Mouse (Mus musculus) bone marrow macrophage, adult 2 months (primary cell): ENCODE results near the gene Smyd1.

ENCODE experiments used
- CTCF ChIP-seq: IDR thresholded peaks from 2 replicates; pipeline ENCODE4 v1.5.1; 2012; ENCODE audit warnings: low read depth, mild to moderate bottlenecking, low read length, moderate library complexity
- POLR2A ChIP-seq: IDR thresholded peaks from 2 replicates; pipeline ENCODE4 v1.6.1; 2012; ENCODE audit warnings: mild to moderate bottlenecking, low read depth, low read length, borderline replicate concordance

- TF ChIP-seq CTCF (no peak), POLR2A (no peak)
Observed at GRCm38 (mm10) chr6:71259166-71259565, 62.9 kb downstream of the Smyd1 start.
